Mouse (Mus musculus): ENCODE measurements around the gene Epha2.

DNA sequence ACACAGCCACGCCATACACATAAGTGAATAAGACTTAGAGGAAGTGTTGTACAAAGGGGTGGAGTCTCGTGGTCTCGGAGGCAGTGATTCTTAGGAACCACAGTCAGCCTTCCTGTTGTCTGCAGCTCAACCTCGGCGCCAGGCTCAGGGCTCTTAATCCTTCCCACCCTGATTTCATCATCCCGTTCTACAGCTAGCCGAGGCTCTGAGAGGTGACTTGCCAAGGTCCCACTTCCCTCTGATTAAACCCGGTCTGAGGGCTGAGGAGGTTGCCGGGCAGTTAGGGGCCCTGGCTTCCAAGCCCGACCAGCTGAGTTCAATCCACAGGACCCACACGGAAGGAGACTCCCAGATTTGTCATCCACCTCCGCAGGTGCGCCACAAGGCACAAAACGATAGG, 28.2 kb upstream of the Epha2 start:
- TF ChIP-seq CTCF (IDR thresholded peaks at IDR 0.05; ENCODE audit: extremely low read depth, insufficient read depth, low read length): no peak
- no peak for TF ChIP-seq POLR2A (IDR thresholded peaks at IDR 0.05; ENCODE audit: extremely low read depth, insufficient read depth, low read length)

Measured in cortical plate, adult 2 months (tissue).